Comparison of ENCODE assay signal across 25 mouse cellular contexts in the genomic region with DNA sequence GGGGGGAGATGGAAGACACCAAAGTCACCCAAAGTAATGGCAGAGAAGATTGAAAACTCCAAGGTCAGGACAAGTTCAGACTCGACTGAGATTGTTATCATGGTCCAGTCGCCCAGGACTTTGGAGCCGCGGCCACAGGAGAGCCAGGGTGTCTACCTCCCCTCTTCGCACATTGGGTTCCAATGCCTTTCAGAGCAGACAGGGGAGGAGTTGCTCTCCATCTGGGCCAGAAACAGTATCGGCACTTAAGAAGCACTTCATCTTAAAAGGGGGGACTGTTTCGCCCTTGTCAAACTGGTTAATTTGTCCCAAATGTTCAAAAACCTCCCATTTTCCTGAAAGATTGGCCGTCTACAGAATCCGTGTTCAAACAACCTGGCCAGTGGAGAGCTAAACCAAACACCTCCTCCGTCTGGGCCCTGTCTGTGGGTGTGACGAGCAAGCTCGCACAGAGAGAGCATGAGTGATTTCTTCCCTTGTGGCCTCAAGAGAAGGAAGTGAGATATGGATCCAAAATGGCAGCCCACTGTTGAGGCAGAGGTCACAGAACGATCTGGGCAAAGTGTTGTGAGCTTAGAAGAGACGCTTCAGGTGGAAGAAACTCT.
DNase-seq lines count a peak whose midpoint lies in the region; ATAC-seq and TF ChIP-seq lines count a peak whose summit lies in the region.
"Had no signal": no experiment of that assay in that cellular context is flagged by ENCODE, and none has a peak within 500 bp of the region (broad histone marks: within the 10 kb centered on the region; RNA-seq: fewer than 3 reads in every experiment).

No protein-coding gene starts in this region.

- H3K36me3 ChIP-seq in forebrain, embryonic 10.5 days (replicated peaks) = no peaks in the 10 kb centered on the region
- no peaks in the 10 kb centered on the region for H3K36me3 ChIP-seq in forebrain, embryonic 16.5 days (ENCODE audit: control insufficient read depth, insufficient read depth)
- H3K36me3 ChIP-seq in lung, embryonic 14.5 days (ENCODE audit: insufficient read depth) = no peaks in the 10 kb centered on the region
- H3K36me3 ChIP-seq in lung, embryonic 16.5 days (ENCODE audit: control insufficient read depth, insufficient read depth, low read length) = no peaks in the 10 kb centered on the region
- H3K36me3 ChIP-seq: embryonic facial prominence, embryonic 10.5 days; embryonic facial prominence, embryonic 12.5 days; forebrain, embryonic 12.5 days; G1E had no signal

- no peaks in the 10 kb centered on the region for H3K27me3 ChIP-seq in forebrain, embryonic 10.5 days (ENCODE audit: poor library complexity, severe bottlenecking)
- H3K27me3 ChIP-seq in forebrain, embryonic 16.5 days (replicated peaks; ENCODE audit: control insufficient read depth, insufficient read depth, low read length) = no peaks in the 10 kb centered on the region
- no peaks in the 10 kb centered on the region for H3K27me3 ChIP-seq in lung, embryonic 14.5 days (ENCODE audit: insufficient read depth, low read length)
- no peaks in the 10 kb centered on the region for H3K27me3 ChIP-seq in lung, embryonic 16.5 days (ENCODE audit: control insufficient read depth, insufficient read depth, low read depth, low read length)
- H3K27me3 ChIP-seq: CH12.LX; embryonic facial prominence, embryonic 12.5 days; forebrain, embryonic 12.5 days; Patski had no signal

- DNase-seq in forebrain, embryonic 10.5 days (ENCODE audit: extremely low spot score, low spot score) = peak; percentile 12
- peak; percentile 46 for DNase-seq in lung, embryonic 14.5 days
- DNase-seq in lung, postnatal 36 days = no peak
- DNase-seq in lung, postnatal 14 days = no peak
- DNase-seq: adrenal gland, adult 8-10 months; adrenal gland, postnatal 14 days; adrenal gland, postnatal 36 days; B cell, adult 2 months; cerebellum, adult 11-12 months; cerebellum, adult 2 months; cerebellum, adult 9-10 months; cerebellum, postnatal 10 days; cerebellum, postnatal 25 days; forebrain, postnatal 0 days had no signal

- no peak overlapping the region for H3K27ac ChIP-seq in forebrain, embryonic 10.5 days
- H3K27ac ChIP-seq in forebrain, embryonic 16.5 days (ENCODE audit: low read length) = no peak overlapping the region
- no peak overlapping the region for H3K27ac ChIP-seq in lung, embryonic 14.5 days (ENCODE audit: low read depth)
- H3K27ac ChIP-seq in lung, embryonic 16.5 days (ENCODE audit: low read length) = peak overlapping the region; percentile 35
- H3K27ac ChIP-seq: embryonic facial prominence, embryonic 10.5 days; embryonic facial prominence, embryonic 12.5 days; forebrain, embryonic 12.5 days had no signal

- H3K4me2 ChIP-seq in forebrain, embryonic 16.5 days (ENCODE audit: low read length) = no peak overlapping the region
- no peak overlapping the region for H3K4me2 ChIP-seq in lung, embryonic 14.5 days
- H3K4me2 ChIP-seq in lung, embryonic 16.5 days (ENCODE audit: low read depth, low read length) = no peak overlapping the region
- H3K4me2 ChIP-seq: embryonic facial prominence, embryonic 12.5 days; forebrain, embryonic 12.5 days had no signal

- H3K4me1 ChIP-seq in forebrain, embryonic 10.5 days = peaks cover 7% of the 10 kb centered on the region; the same call in 1 of the 2 replicates
- no peaks in the 10 kb centered on the region for H3K4me1 ChIP-seq in forebrain, embryonic 16.5 days (replicated peaks; ENCODE audit: control insufficient read depth, insufficient read depth, low read length)
- no peaks in the 10 kb centered on the region for H3K4me1 ChIP-seq in lung, embryonic 14.5 days (ENCODE audit: insufficient read depth)
- 0 out of 2 replicates have a peak, but pooled peaks cover 2% of the 10 kb centered on the region for H3K4me1 ChIP-seq in lung, embryonic 16.5 days (replicated peaks; ENCODE audit: control insufficient read depth, insufficient read depth, low read length)

- H3K9me3 ChIP-seq in forebrain, embryonic 10.5 days = no peaks in the 10 kb centered on the region
- no peaks in the 10 kb centered on the region for H3K9me3 ChIP-seq in forebrain, embryonic 16.5 days (ENCODE audit: control insufficient read depth, low read length)
- no peaks in the 10 kb centered on the region for H3K9me3 ChIP-seq in lung, embryonic 14.5 days (ENCODE audit: low read depth, low read length)
- no peaks in the 10 kb centered on the region for H3K9me3 ChIP-seq in lung, embryonic 16.5 days (ENCODE audit: control insufficient read depth, low read length)
- H3K9me3 ChIP-seq: embryonic facial prominence, embryonic 10.5 days; embryonic facial prominence, embryonic 12.5 days; forebrain, embryonic 12.5 days had no signal

- 90% methylated on average over 14 of the region's 14 CpGs for WGBS in forebrain, embryonic 10.5 days
- WGBS in forebrain, embryonic 16.5 days = 90% methylated on average over 14 of the region's 14 CpGs
- 39% methylated on average over 14 of the region's 14 CpGs for WGBS in lung, embryonic 14.5 days
- 36% methylated on average over 14 of the region's 14 CpGs for WGBS in lung, embryonic 16.5 days

- H3K9ac ChIP-seq in forebrain, embryonic 16.5 days (replicated peaks; ENCODE audit: low read depth, low read length) = no peak overlapping the region
- H3K9ac ChIP-seq in lung, embryonic 14.5 days = no peak overlapping the region
- H3K9ac ChIP-seq in lung, embryonic 16.5 days (ENCODE audit: low read length) = no peak overlapping the region
- H3K9ac ChIP-seq: embryonic facial prominence, embryonic 12.5 days; forebrain, embryonic 12.5 days; forebrain, postnatal 0 days had no signal

- no peak for TF ChIP-seq CTCF in lung, embryonic 14.5 days (IDR thresholded peaks at IDR 0.05; ENCODE audit: low read depth)

- ATAC-seq in forebrain, embryonic 16.5 days = no peak
- ATAC-seq in lung, embryonic 14.5 days (ENCODE audit: insufficient read depth) = peak; percentile 66
- ATAC-seq in lung, embryonic 16.5 days (ENCODE audit: low read depth) = peak; percentile 72
- ATAC-seq: activated CD4-positive, CD25-positive, alpha-beta regulatory T cell, adult 4 months; CD4-positive, CD25-positive, alpha-beta regulatory T cell, adult 4 months; forebrain, embryonic 14.5 days; forebrain, postnatal 0 days; Patski had no signal

- no peak overlapping the region for H3K4me3 ChIP-seq in forebrain, embryonic 10.5 days
- H3K4me3 ChIP-seq in forebrain, embryonic 16.5 days (replicated peaks; ENCODE audit: low read length) = no peak overlapping the region
- H3K4me3 ChIP-seq in lung, embryonic 14.5 days (ENCODE audit: low read depth, low read length) = no peak overlapping the region
- H3K4me3 ChIP-seq in lung, embryonic 16.5 days (ENCODE audit: low read length) = no peak overlapping the region
- H3K4me3 ChIP-seq: embryonic facial prominence, embryonic 10.5 days; embryonic facial prominence, embryonic 12.5 days; forebrain, embryonic 12.5 days had no signal

Comparison
In these comparisons a context has a peak if more than half of its experiments do, and no peak if none do; other contexts are left out.
1. DNase-seq: peak in forebrain, embryonic 10.5 days (single experiment) and lung, embryonic 14.5 days (single experiment); none in lung, postnatal 36 days (single experiment) and lung, postnatal 14 days (single experiment).